Mouse (Mus musculus): ENCODE measurements around the gene Etnk1.
"Not testable (repeated sequence)": the region's sequence is repeated elsewhere in the genome, so short reads cannot be mapped to it uniquely, and the experiment has no call there.

The Etnk1 gene

GRCm38 (mm10) chr6:143151081-143151995 is 15.7 kb upstream of the Etnk1 start:
- not testable (repeated sequence) for DNase-seq

GRCm38 (mm10) chr6:143152321-143152827 is 14.6 kb upstream of the Etnk1 start:
- peak; percentile 90 for DNase-seq

- DNase-seq = no peak
These were observed 13.9 kb upstream of the Etnk1 start for GRCm38 (mm10) chr6:143153160-143153559.

- DNase-seq = peak; percentile 35
These were observed 13.1 kb upstream of the Etnk1 start for GRCm38 (mm10) chr6:143153751-143154494.

GRCm38 (mm10) chr6:143154885-143155284 is 12.1 kb upstream of the Etnk1 start:
- peak; percentile 86 for DNase-seq

- DNase-seq = no peak
These were observed 11.0 kb upstream of the Etnk1 start for GRCm38 (mm10) chr6:143155996-143156395.

GRCm38 (mm10) chr6:143156684-143157083 is 10.3 kb upstream of the Etnk1 start:
- DNase-seq = no peak

GRCm38 (mm10) chr6:143157401-143157800 is 9.6 kb upstream of the Etnk1 start:
- no peak for DNase-seq

GRCm38 (mm10) chr6:143160572-143161231 is 6.3 kb upstream of the Etnk1 start:
- DNase-seq = no peak

GRCm38 (mm10) chr6:143162161-143162877 is 4.7 kb upstream of the Etnk1 start:
- DNase-seq = peak; percentile 29

- DNase-seq = no peak
These were observed 2.8 kb upstream of the Etnk1 start for GRCm38 (mm10) chr6:143163956-143164905.

GRCm38 (mm10) chr6:143164906-143165255 is 2.1 kb upstream of the Etnk1 start:
- DNase-seq = no peak

- DNase-seq = no peak
These were observed 1.4 kb upstream of the Etnk1 start for GRCm38 (mm10) chr6:143165404-143166257.

- DNase-seq = peak; percentile 68
These were observed 443 bp downstream of the Etnk1 start for GRCm38 (mm10) chr6:143167409-143167919.

- DNase-seq = no peak
These were observed 1.1 kb downstream of the Etnk1 start for GRCm38 (mm10) chr6:143167981-143168674.

GRCm38 (mm10) chr6:143169385-143169784 is 2.4 kb downstream of the Etnk1 start:
- DNase-seq = no peak

GRCm38 (mm10) chr6:143170166-143170960 is 3.3 kb downstream of the Etnk1 start:
- no peak for DNase-seq

- no peak for DNase-seq
These were observed 4.0 kb downstream of the Etnk1 start for GRCm38 (mm10) chr6:143171066-143171465.

Data from kidney, postnatal 14 days (tissue).